Mouse (Mus musculus) hindbrain, embryonic 13.5 days (tissue): Measurements from ENCODE around the gene Nhsl1. TPM values are rescaled to one million over a fixed set of nuclear protein-coding genes. Genes with fewer than 3 reads are reported as not detected.
A peak's percentile ranks its signal among the peaks of the same experiment; 100 is the strongest.

Source experiments
- ATAC-seq: fragments of 200-750 bp; cut with Nextera tagmentation; 2 replicates; pipeline ENCODE4 v1.8.0; 2017; ENCODE audit warnings: moderate TSS enrichment; ENCODE audit not compliant: low FRiP score
- H3K27ac ChIP-seq: fragments of 300-500 bp; sonication (generic); 2 replicates; pipeline ENCODE4 v1.5.1; 2015; ENCODE audit warnings: inconsistent platforms, mild to moderate bottlenecking, moderate library complexity
- H3K27me3 ChIP-seq: fragments of 300-500 bp; sonication (generic); 2 replicates; pipeline ENCODE4 v1.6.1; 2015; ENCODE audit warnings: mild to moderate bottlenecking, inconsistent platforms
- H3K36me3 ChIP-seq: fragments of 300-500 bp; sonication (generic); 2 replicates; pipeline ENCODE4 v1.6.1; 2015; ENCODE audit warnings: mild to moderate bottlenecking, inconsistent platforms
- H3K4me1 ChIP-seq: fragments of 300-500 bp; sonication (generic); replicated peaks from 2 replicates; pipeline ENCODE4 v1.6.1; 2015; ENCODE audit warnings: inconsistent platforms
- H3K4me2 ChIP-seq: fragments of 300-500 bp; sonication (generic); 2 replicates; pipeline ENCODE4 v1.6.1; 2015; ENCODE audit warnings: inconsistent platforms, mild to moderate bottlenecking, moderate library complexity
- H3K4me3 ChIP-seq: fragments of 300-500 bp; sonication (generic); 2 replicates; pipeline ENCODE4 v1.5.1; 2015; ENCODE audit warnings: mild to moderate bottlenecking, inconsistent platforms
- H3K9ac ChIP-seq: fragments of 300-500 bp; sonication (generic); 2 replicates; pipeline ENCODE4 v1.6.1; 2015; ENCODE audit warnings: mild to moderate bottlenecking, inconsistent platforms
- H3K9me3 ChIP-seq: fragments of 300-500 bp; sonication (generic); 2 replicates; pipeline ENCODE4 v1.6.1; 2016; ENCODE audit warnings: inconsistent platforms
- WGBS: fragments of 180-500 bp; shearing (Covaris S2); methylation state at CpG from one replicate; pipeline ENCODE4 v1.1.7; 2015; 5-methylcytosine and 5-hydroxymethylcytosine counted together
- polyA plus RNA-seq: library from polyadenylated mRNA; unstranded; fragments of >200 nt; fragmentation: Nextera tagmentation; extraction: Ambion mirVana; gene quantifications from 2 replicates; pipeline ENCODE4 v1.2.1, GENCODE M21; 2015

The Nhsl1 gene
- polyA plus RNA-seq, 1 experiment from 2014 or later, result 20.7 TPM

DNA sequence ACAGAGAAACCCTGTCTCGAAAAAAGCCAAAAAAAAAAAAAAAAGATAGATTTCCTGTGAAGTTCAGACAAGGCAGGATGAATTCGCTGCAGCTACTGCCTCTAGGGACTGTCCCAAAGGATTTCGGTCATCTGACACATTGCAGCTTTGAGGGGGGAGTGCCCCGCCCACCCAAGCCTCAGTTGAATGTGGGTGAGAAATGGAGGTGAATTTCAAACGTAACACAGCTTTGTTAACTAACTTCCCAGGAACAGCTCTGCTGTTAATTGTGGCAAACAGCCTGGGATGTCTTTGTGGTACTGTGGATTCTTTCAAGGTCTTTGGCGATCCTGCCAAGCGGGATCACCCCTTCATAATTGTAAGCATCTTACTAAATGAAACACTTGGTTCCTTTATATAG lies 67.4 kb downstream of the Nhsl1 start:
- no peaks in the 10 kb centered on the region for H3K27me3 ChIP-seq

DNA sequence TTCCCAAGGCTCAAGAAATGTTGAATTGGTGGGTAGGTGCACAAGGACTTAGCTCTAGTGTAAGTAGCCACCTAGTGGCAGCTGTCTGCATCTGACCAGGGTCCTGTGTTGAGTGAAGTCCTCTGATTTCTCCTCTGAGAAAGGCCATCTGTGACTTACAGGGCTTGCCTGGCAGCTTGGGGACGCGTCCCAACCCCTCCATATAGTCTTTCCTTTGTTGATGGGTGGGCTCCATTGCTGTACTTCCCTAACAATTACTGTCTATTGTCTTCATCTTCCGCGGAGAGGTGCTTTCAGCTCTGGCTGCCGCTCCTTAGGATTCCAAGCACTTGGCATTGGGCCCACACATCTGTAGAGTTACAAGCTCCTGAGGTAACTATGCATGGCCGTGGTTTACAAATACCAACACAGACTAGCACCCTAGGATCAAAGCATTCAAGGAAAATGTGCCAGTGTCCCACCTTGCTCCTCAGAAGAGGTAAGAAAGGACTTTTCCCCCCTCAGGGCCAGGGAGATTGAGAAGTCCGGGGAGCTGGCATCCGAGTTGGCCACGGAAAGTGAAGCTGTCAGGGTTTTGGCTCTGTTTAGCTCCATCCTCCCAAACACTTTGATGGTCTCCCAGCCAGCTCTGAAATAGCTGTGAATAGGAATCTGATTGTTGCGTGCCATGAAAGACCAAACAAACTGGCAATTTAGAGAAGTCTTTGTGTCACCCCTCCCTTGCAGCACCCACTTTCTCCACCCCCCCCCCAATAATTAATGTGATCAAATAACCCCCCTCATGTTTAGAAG lies 70.2 kb downstream of the Nhsl1 start:
- Histone ChIP-seq H3K9me3 (no peaks in the 10 kb centered on the region), H3K9ac (no peak overlapping the region), H3K27me3 (no peaks in the 10 kb centered on the region), H3K4me2 (peak overlapping the region; percentile 8), H3K4me1 (peaks cover 14% of the 10 kb centered on the region; the same call in 1 of the 2 replicates), H3K36me3 (no peaks in the 10 kb centered on the region), H3K27ac (peak overlapping the region; percentile 55), H3K4me3 (no peak overlapping the region)
- peak; percentile 82 for ATAC-seq
- WGBS, result 22% methylated on average over 10 of the region's 10 CpGs

More for the DNA sequence above, 67.4 kb downstream of the Nhsl1 start:
- Histone ChIP-seq H3K9me3 (no peaks in the 10 kb centered on the region), H3K27ac (no peak overlapping the region), H3K4me1 (peaks cover 9% of the 10 kb centered on the region; the same call in 1 of the 2 replicates), H3K4me3 (no peak overlapping the region), H3K4me2 (no peak overlapping the region), H3K36me3 (no peaks in the 10 kb centered on the region), H3K9ac (no peak overlapping the region)
- 43% methylated on average over 7 of the region's 7 CpGs for WGBS
- ATAC-seq, result no peak

DNA sequence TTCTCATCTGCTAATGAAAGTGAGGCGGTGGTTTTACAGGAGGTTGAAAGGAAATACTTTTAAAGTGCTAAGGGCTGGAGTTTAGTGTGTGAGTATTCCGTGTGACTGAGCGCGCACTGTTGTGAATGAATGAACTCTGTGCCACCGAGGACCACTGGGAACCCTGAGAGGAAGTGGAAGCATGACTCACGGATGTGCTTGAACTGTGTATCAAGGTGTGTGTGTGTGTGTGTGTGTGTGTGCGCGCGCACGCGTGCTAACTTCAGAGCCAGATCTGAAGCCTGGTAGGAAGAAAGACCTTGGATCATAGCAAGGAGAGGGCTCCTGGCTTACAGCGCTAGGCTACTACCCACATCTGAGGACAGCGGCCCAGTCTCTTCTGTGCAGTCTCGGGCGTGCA lies 71.2 kb downstream of the Nhsl1 start:
- Histone ChIP-seq H3K27ac (peak overlapping the region; percentile 23; the same call in 1 of the 2 replicates), H3K4me2 (no peak overlapping the region)
- WGBS, result 84% methylated on average over 15 of the region's 15 CpGs

DNA sequence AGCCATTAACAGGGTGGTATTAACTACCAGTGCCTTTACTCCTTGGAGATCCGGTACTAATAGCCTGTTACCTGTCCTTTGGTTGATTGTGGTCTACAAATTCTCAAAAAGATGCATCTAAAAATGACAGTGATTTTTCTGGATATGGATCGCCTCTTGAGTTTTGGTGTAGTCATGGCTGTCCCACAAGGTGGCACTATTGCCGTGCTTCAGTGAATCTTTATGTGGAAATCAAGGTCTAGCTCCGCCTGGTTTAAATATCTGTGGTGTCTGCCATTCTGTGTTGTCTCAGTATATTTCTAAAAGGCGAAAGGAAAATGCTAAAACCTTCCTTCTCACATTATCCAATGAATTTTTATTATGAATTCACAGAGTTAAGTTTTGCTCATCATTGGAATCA lies 72.8 kb downstream of the Nhsl1 start:
- Histone ChIP-seq H3K27ac (no peak overlapping the region), H3K9me3 (no peaks in the 10 kb centered on the region), H3K4me2 (no peak overlapping the region), H3K36me3 (no peaks in the 10 kb centered on the region), H3K4me3 (no peak overlapping the region), H3K4me1 (peaks cover 18% of the 10 kb centered on the region; the same call in 1 of the 2 replicates), H3K27me3 (no peaks in the 10 kb centered on the region), H3K9ac (no peak overlapping the region)
- 42% methylated on average over 5 of the region's 5 CpGs for WGBS
- ATAC-seq, result no peak

More for the DNA sequence above, 71.2 kb downstream of the Nhsl1 start:
- no peaks in the 10 kb centered on the region for H3K36me3 ChIP-seq
- no peak for ATAC-seq
- no peaks in the 10 kb centered on the region for H3K9me3 ChIP-seq
- no peaks in the 10 kb centered on the region for H3K27me3 ChIP-seq
- H3K4me1 ChIP-seq, result peaks cover 17% of the 10 kb centered on the region; the same call in 1 of the 2 replicates
- no peak overlapping the region for H3K9ac ChIP-seq
- no peak overlapping the region for H3K4me3 ChIP-seq

DNA sequence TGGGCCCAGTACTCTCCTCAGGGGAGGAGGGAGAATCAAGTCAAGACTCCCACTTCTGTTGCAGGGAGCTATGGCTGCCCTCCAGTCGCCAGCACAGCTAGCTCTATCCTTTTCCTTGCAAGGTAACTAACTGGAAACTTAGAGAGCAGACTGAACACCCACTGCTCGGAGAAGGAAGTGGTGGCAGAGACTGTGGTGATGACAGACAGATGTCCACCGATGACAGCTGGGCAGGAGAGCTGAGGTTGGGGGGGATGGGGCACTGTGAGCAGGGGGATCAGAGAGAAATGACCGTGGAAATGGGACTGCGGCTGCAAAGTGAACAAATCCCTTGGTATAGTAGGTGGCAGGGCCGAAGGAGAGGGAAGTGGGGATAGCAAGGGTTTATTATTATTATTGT lies 73.5 kb downstream of the Nhsl1 start:
- 80% methylated on average over 6 of the region's 6 CpGs for WGBS
- H3K9me3 ChIP-seq, result no peaks in the 10 kb centered on the region
- no peak overlapping the region for H3K4me2 ChIP-seq
- H3K27ac ChIP-seq, result no peak overlapping the region; the same call in 1 of the 2 replicates
- no peak for ATAC-seq
- H3K4me1 ChIP-seq, result peaks cover 13% of the 10 kb centered on the region; the same call in 1 of the 2 replicates
- H3K36me3 ChIP-seq, result no peaks in the 10 kb centered on the region
- H3K27me3 ChIP-seq, result no peaks in the 10 kb centered on the region
- no peak overlapping the region for H3K4me3 ChIP-seq
- no peak overlapping the region for H3K9ac ChIP-seq

DNA sequence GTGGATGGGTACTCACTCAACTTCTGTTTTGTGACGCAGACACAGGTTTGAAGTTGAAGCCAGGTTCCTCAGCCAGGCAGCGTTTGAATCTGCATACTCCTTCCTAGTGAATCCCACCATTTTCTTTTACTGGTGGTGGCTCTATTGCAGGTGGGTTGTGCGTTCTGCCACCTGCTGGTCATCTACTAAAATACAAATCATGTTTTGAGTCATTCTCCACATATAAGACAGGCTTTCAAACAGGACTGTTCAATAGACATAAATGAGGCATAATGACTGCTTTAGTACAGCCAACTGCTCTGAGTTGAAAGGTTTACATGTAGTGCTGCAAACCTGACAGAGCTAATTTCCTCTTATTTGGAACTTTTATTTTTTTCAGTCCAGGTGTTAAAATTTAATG lies 75.0 kb downstream of the Nhsl1 start:
- peaks cover 12% of the 10 kb centered on the region; the same call in 1 of the 2 replicates for H3K4me1 ChIP-seq
- ATAC-seq, result no peak
- H3K4me2 ChIP-seq, result no peak overlapping the region
- H3K36me3 ChIP-seq, result no peaks in the 10 kb centered on the region
- H3K27me3 ChIP-seq, result no peaks in the 10 kb centered on the region
- WGBS, result 56% methylated on average over 3 of the region's 3 CpGs
- H3K27ac ChIP-seq, result no peak overlapping the region
- H3K9ac ChIP-seq, result no peak overlapping the region
- no peaks in the 10 kb centered on the region for H3K9me3 ChIP-seq
- H3K4me3 ChIP-seq, result no peak overlapping the region

DNA sequence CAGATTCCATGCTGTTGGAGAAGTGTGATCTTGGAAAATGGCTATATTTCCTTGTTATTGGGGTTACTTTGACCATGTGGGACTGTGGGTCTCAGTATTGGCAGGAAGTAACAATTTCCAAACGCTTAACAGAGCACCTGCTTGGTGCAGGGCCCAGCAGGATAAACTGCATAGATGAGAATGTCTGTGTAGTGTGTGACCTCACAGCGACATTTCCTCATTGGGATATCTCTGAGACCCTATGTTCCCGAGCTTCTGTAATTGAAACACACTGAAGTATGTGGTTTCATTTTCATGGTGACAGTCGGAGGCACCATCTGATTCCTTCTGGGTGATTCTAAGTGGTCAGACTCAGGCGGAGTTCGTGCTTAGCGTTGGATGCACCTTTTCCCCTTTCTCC lies 75.5 kb downstream of the Nhsl1 start:
- WGBS, result 83% methylated on average over 7 of the region's 7 CpGs
- no peak overlapping the region for H3K9ac ChIP-seq
- no peak overlapping the region for H3K4me2 ChIP-seq
- ATAC-seq, result no peak
- no peaks in the 10 kb centered on the region for H3K9me3 ChIP-seq
- H3K27me3 ChIP-seq, result no peaks in the 10 kb centered on the region
- no peak overlapping the region for H3K4me3 ChIP-seq
- H3K4me1 ChIP-seq, result 0 out of 2 replicates have a peak, but pooled peaks cover 8% of the 10 kb centered on the region
- H3K27ac ChIP-seq, result no peak overlapping the region
- no peaks in the 10 kb centered on the region for H3K36me3 ChIP-seq

DNA sequence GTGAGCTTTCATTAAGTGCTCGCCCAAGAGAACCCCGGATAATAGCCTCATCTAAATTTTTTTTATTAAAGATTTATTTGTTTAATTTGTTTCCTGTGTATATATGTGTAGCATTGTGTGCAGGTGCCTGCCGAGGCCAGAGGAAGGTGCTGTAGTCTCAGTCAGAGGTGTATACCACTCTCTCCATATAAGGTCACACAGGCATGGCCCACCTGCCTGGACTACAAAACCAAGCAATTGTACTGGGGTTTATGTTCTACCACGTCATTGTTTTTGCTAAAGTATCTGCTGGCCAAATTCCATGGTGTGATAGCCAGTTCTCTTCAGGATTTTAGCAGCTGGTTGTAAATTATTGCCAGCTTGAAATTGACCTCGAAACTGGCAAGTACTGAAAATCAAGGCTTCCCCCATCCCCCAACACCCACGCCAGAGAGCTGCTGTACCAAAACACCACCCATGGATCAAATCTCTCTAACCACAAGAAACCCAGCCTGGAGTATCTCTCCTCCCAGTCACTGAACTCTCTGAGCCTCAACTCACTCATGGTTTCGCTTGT lies 81.4 kb downstream of the Nhsl1 start:
- Histone ChIP-seq H3K9me3 (no peaks in the 10 kb centered on the region), H3K9ac (no peak overlapping the region), H3K27ac (no peak overlapping the region), H3K4me2 (no peak overlapping the region), H3K27me3 (no peaks in the 10 kb centered on the region), H3K4me1 (peaks cover 9% of the 10 kb centered on the region), H3K36me3 (no peaks in the 10 kb centered on the region), H3K4me3 (no peak overlapping the region)
- WGBS, result 78% methylated on average over 7 of the region's 7 CpGs
- no peak for ATAC-seq

DNA sequence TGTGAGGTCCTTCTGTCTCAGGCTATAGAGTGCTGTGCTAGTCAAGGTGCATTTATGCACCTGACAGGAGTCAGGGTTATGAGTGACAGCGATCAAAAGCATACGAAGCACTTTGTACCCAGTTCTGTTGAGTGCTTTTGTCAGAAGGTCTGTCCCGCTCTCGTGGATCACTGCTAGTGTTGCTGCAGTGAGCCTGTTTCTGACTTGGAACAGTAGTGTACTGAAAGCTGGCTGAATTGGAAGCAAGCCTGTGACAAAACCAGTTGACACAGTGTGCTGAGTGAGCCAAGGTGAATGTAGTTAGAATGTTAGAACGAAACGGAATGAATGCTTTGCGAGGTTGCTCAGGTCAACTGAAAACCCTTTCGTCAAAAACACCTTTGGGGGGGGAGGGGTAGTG lies 82.2 kb downstream of the Nhsl1 start:
- Histone ChIP-seq H3K9ac (no peak overlapping the region), H3K27ac (no peak overlapping the region), H3K27me3 (no peaks in the 10 kb centered on the region), H3K4me2 (no peak overlapping the region), H3K36me3 (no peaks in the 10 kb centered on the region), H3K4me3 (no peak overlapping the region), H3K9me3 (no peaks in the 10 kb centered on the region), H3K4me1 (peaks cover 9% of the 10 kb centered on the region)
- 76% methylated on average over 8 of the region's 8 CpGs for WGBS
- ATAC-seq, result no peak

DNA sequence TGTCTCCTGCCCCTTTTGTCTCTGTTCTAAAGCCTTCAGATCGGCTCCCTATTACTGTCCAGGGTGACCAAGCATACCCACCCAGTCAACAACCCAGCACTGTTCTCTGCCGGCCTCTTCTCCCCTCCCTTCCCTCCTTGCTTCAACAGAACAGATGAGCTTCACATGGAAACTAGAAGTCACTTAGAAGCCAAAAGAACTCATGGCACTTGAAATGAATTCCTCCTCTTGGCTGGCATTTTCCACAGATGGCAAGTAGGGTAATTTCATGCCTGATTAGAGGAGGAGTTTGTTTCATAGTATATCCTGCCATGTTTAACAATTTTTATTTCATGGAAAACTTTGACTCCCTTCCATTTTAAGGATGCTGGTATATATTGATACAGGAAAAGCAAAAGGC lies 85.2 kb downstream of the Nhsl1 start:
- no peak for ATAC-seq
- no peak overlapping the region for H3K9ac ChIP-seq
- H3K4me2 ChIP-seq, result no peak overlapping the region
- H3K27me3 ChIP-seq, result no peaks in the 10 kb centered on the region
- H3K4me1 ChIP-seq, result peaks cover 20% of the 10 kb centered on the region
- no peak overlapping the region for H3K4me3 ChIP-seq
- no peak overlapping the region for H3K27ac ChIP-seq
- no peaks in the 10 kb centered on the region for H3K36me3 ChIP-seq
- 23% methylated on average over 2 of the region's 2 CpGs for WGBS
- no peaks in the 10 kb centered on the region for H3K9me3 ChIP-seq

DNA sequence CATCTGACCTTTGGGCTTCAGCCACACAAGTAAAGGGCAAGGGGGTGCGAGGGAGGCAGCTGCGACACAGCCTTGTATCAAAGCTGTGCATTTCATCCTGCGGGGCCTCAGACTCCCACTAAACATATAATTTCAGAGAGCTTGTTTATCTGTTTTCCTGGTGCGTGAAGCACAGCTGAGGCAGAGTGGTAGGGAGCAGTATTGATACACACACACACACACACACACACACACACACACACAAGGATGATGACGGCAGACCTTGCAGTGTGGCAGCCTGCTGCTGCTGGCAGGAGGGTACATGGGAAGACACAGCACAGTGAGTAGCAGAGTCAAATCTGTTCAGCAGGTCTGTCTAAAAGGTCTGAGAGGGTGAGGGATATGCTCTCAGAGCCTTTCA lies 85.9 kb downstream of the Nhsl1 start:
- Histone ChIP-seq H3K4me3 (no peak overlapping the region), H3K4me1 (peaks cover 27% of the 10 kb centered on the region), H3K9me3 (no peaks in the 10 kb centered on the region), H3K27ac (no peak overlapping the region), H3K27me3 (no peaks in the 10 kb centered on the region), H3K9ac (no peak overlapping the region), H3K36me3 (no peaks in the 10 kb centered on the region), H3K4me2 (no peak overlapping the region)
- WGBS, result 16% methylated on average over 5 of the region's 5 CpGs
- ATAC-seq, result no peak; the same call in 1 of the 2 replicates

DNA sequence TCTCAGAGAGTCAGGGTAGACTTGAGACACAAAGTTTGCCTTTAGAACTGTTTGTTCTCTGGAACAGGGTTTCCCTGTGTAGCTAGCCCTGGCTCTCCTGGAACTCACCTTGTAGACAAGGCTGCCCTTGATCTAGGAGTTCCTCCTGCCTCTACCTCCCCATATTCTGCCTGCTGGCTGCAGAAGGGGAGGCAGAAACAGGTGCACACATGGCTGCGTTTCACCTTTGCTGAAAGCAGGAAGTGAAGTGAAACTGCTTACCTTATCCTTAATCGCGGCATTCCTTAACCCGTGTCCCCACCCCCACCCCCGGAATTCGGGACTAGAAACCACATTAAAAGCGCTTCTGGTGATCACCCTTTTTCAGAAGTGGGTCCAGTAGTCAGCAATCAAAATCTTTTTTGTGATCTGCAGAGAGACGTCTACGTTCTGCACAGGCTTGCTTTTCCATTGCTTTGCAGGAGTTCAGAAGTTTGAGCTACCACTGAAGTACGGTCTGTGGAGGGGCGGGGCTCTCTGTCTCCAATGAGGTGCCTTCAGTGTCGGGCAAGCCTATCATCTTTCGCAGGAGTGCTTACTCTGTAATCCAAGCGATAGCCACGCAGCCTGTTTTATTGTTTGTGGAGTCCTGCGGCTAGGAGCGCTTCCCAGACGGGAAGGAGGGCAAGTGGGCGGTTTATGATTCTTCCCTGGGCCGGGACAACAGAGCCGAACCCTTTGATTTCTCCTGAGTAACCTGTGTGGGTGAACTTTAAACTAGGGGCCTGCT lies 88.5 kb downstream of the Nhsl1 start:
- under 1% methylated on average over 21 of the region's 21 CpGs for WGBS
- Histone ChIP-seq H3K4me2 (peak overlapping the region; percentile 78), H3K4me1 (peaks cover 52% of the 10 kb centered on the region), H3K9me3 (no peaks in the 10 kb centered on the region), H3K36me3 (no peaks in the 10 kb centered on the region), H3K27ac (peak overlapping the region; percentile 75), H3K4me3 (peak overlapping the region; percentile 56), H3K9ac (peak overlapping the region; percentile 79), H3K27me3 (no peaks in the 10 kb centered on the region)
- ATAC-seq, result peak; percentile 89
